Mouse (Mus musculus): ENCODE measurements around the gene Armc3. TPM values are rescaled to one million over a fixed set of nuclear protein-coding genes. Genes with fewer than 3 reads are reported as not detected.

Gene Armc3
- total and polyA plus RNA-seq, 3 experiments = 0.07 to 0.31 TPM; not detected in 1

DNA sequence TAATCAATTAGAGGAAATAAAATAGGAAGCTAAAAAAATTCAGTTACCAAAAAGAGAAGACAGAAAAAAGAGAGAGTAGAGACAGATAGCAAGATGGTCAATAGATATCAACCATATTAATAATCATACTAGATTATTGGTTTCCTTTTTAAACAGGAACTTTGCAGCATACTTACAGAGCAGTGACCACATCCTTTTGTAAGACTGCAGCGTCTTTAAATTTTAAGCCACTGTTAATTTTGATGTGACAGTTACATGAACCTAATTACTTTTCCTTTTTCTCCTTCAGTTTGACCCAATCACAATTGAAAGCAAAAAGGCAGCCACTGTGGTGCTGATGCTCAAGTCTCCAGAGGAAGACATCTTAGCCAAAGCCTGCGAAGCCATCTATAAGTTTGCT is 36.1 kb downstream of the Armc3 start:
- Histone ChIP-seq H3K9me3 (replicated peaks; ENCODE audit: insufficient read depth, low read length) (no peaks in the 10 kb centered on the region), H3K27ac (ENCODE audit: control insufficient read depth, low read depth, low read length) (no peak overlapping the region), H3K9ac (ENCODE audit: control insufficient read depth, low read depth, low read length, poor library complexity, severe bottlenecking) (no peak overlapping the region), H3K27me3 (ENCODE audit: control insufficient read depth in 1 of 2, insufficient read depth in 2 of 2, low read length in 2 of 2) (no peaks in the 10 kb centered on the region), H3K4me3 (ENCODE audit: control insufficient read depth in 1 of 2, insufficient read depth in 1 of 2, low read depth in 2 of 2, low read length in 2 of 2) (no peak overlapping the region), H3K79me2 (ENCODE audit: control insufficient read depth, insufficient read depth, low read length, poor library complexity) (no peaks in the 10 kb centered on the region), H3K4me1 (ENCODE audit: control insufficient read depth in 1 of 2, insufficient read depth in 2 of 2, low read length in 2 of 2) (peaks cover 4 to 5% of the 10 kb centered on the region in 2 experiments; a peak in 2 of 4 replicates), H3K36me3 (ENCODE audit: control insufficient read depth in 1 of 2, insufficient read depth in 2 of 2, low read length in 2 of 2) (peaks cover 0 to 9% of the 10 kb centered on the region in 2 experiments; a peak in 2 of 4 replicates)
- DNase-seq (ENCODE audit: low read depth, low spot score) = peak; percentile 23
- no peak for TF ChIP-seq CTCF (IDR thresholded peaks at IDR 0.05 in 2 of 3, conservative IDR thresholded peaks at IDR 0.05 in 1 of 3; ENCODE audit: control insufficient read depth in 1 of 3, insufficient read depth in 1 of 3, low read depth in 2 of 3, low read length in 3 of 3, poor library complexity in 1 of 3, severe bottlenecking in 1 of 3)
- TF ChIP-seq KAT2A (conservative IDR thresholded peaks at IDR 0.05; ENCODE audit: low read depth, low read length) = no peak

DNA sequence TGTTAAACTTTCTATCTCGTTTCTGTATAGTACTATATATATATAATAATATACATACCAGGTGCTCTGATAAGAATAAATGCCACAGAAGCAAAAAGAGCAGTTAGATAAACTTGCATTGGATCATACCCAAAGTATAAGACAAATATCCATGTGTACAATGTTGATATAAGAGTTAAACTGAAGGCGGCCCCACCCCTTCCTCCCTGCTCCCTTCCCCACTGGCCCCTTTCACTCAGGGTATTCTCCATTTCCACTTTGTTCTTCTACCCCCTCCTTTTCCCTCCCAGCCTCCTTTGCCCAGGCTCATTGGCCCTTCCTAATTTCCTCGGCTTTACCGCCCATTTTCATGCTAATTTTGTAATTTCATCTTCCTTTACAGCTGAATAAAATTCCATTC is 36.5 kb downstream of the Armc3 start:
- H3K9ac ChIP-seq (ENCODE audit: control insufficient read depth, low read depth, low read length, poor library complexity, severe bottlenecking) = no peak overlapping the region
- H3K4me3 ChIP-seq (ENCODE audit: control insufficient read depth in 1 of 2, insufficient read depth in 1 of 2, low read depth in 2 of 2, low read length in 2 of 2) = no peak overlapping the region
- H3K79me2 ChIP-seq (ENCODE audit: control insufficient read depth, insufficient read depth, low read length, poor library complexity) = no peaks in the 10 kb centered on the region
- DNase-seq (ENCODE audit: low read depth, low spot score) = peak; percentile 37
- no peak for TF ChIP-seq MEF2A (IDR thresholded peaks at IDR 0.05; ENCODE audit: extremely low read depth, insufficient replicate concordance, low read depth, low read length, poor library complexity, severe bottlenecking)
- peak in 1 of 2 experiments; percentile 47; a peak in 1 of 4 replicates for TF ChIP-seq EP300 (IDR thresholded peaks at IDR 0.05; ENCODE audit: low read depth in 1 of 2, low read length in 2 of 2)
- TF ChIP-seq TCF12 (IDR thresholded peaks at IDR 0.05; ENCODE audit: low read depth, low read length) = peak; percentile 35; the same call in 1 of the 2 replicates
- H3K9me3 ChIP-seq (replicated peaks; ENCODE audit: insufficient read depth, low read length) = no peaks in the 10 kb centered on the region
- peaks cover 0 to 9% of the 10 kb centered on the region in 2 experiments; a peak in 2 of 4 replicates for H3K36me3 ChIP-seq (ENCODE audit: control insufficient read depth in 1 of 2, insufficient read depth in 2 of 2, low read length in 2 of 2)
- no peak overlapping the region for H3K27ac ChIP-seq (ENCODE audit: control insufficient read depth, low read depth, low read length)
- no peaks in the 10 kb centered on the region for H3K27me3 ChIP-seq (ENCODE audit: control insufficient read depth in 1 of 2, insufficient read depth in 2 of 2, low read length in 2 of 2)
- H3K4me1 ChIP-seq (ENCODE audit: control insufficient read depth in 1 of 2, insufficient read depth in 2 of 2, low read length in 2 of 2) = peaks cover 4 to 5% of the 10 kb centered on the region in 2 experiments; a peak in 2 of 4 replicates

DNA sequence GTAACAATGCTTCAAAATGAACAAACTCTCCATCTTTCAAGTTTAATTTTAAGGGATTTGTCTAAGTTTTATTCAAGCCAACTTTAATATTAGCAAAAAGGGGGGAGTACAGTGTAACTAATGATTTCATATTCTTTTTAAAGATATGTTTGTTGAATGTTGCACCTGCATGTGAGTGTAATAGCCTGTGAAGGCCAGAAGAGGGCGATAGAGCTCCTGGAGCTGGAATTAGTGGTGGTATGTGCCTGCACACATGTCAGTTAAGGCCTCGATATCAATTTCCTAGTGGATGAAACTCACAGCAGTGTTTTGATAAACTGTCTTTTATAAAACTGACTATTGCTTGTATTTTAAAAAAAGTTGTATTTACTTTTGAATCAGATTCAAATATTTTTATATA is 39.7 kb downstream of the Armc3 start:
- Histone ChIP-seq H3K9ac (ENCODE audit: control insufficient read depth, low read depth, low read length, poor library complexity, severe bottlenecking) (no peak overlapping the region), H3K36me3 (ENCODE audit: control insufficient read depth in 1 of 2, insufficient read depth in 2 of 2, low read length in 2 of 2) (peaks cover 0 to 9% of the 10 kb centered on the region in 2 experiments; a peak in 2 of 4 replicates), H3K27me3 (ENCODE audit: control insufficient read depth in 1 of 2, insufficient read depth in 2 of 2, low read length in 2 of 2) (no peaks in the 10 kb centered on the region; a peak in 1 of 4 replicates), H3K79me2 (ENCODE audit: control insufficient read depth, insufficient read depth, low read length, poor library complexity) (no peaks in the 10 kb centered on the region), H3K4me1 (ENCODE audit: control insufficient read depth in 1 of 2, insufficient read depth in 2 of 2, low read length in 2 of 2) (peaks cover 4 to 5% of the 10 kb centered on the region in 2 experiments; a peak in 2 of 4 replicates), H3K9me3 (replicated peaks; ENCODE audit: insufficient read depth, low read length) (no peaks in the 10 kb centered on the region), H3K4me3 (ENCODE audit: control insufficient read depth in 1 of 2, insufficient read depth in 1 of 2, low read depth in 2 of 2, low read length in 2 of 2) (no peak overlapping the region), H3K27ac (ENCODE audit: control insufficient read depth, low read depth, low read length) (no peak overlapping the region)
- DNase-seq (ENCODE audit: low read depth, low spot score) = peak; percentile 48
- TF ChIP-seq SMC3 (IDR thresholded peaks at IDR 0.05; ENCODE audit: low read depth, low read length) (peak; percentile 63), RAD21 (IDR thresholded peaks at IDR 0.05; ENCODE audit: low read depth, low read length) (peak; percentile 56), CTCF (IDR thresholded peaks at IDR 0.05 in 2 of 3, conservative IDR thresholded peaks at IDR 0.05 in 1 of 3; ENCODE audit: control insufficient read depth in 1 of 3, insufficient read depth in 1 of 3, low read depth in 2 of 3, low read length in 3 of 3, poor library complexity in 1 of 3, severe bottlenecking in 1 of 3) (peak; percentile 53 to 59 (median 55)), ZC3H11A (IDR thresholded peaks at IDR 0.05; ENCODE audit: low read depth, low read length) (peak; percentile 54), TCF12 (IDR thresholded peaks at IDR 0.05; ENCODE audit: low read depth, low read length) (no peak)

All from MEL (cell line).